Comparison of ENCODE assay signal across 10 mouse cellular contexts in genomic region chr4:102573361-102573781, GRCm38 (mm10).
DNase-seq lines count a peak whose midpoint lies in the region; ATAC-seq and TF ChIP-seq lines count a peak whose summit lies in the region.
"Had no signal": no experiment of that assay in that cellular context is flagged by ENCODE, and none has a peak within 500 bp of the region (broad histone marks: within the 10 kb centered on the region; RNA-seq: fewer than 3 reads in every experiment).

No protein-coding gene starts in this region.

- H3K4me2 ChIP-seq in kidney, embryonic 15.5 days = peak overlapping the region; percentile 42; the same call in 1 of the 2 replicates
- peak overlapping the region; percentile 65; the same call in 1 of the 2 replicates for H3K4me2 ChIP-seq in liver, embryonic 13.5 days

- peaks cover 34% of the 10 kb centered on the region for H3K4me1 ChIP-seq in kidney, embryonic 15.5 days
- H3K4me1 ChIP-seq in bone marrow macrophage, adult 2 months (ENCODE audit: control insufficient read depth, insufficient read depth, low read length) = peaks cover 54% of the 10 kb centered on the region
- H3K4me1 ChIP-seq in liver, embryonic 13.5 days (replicated peaks) = peaks cover 87% of the 10 kb centered on the region
- peaks cover 26% of the 10 kb centered on the region for H3K4me1 ChIP-seq in cerebellum, adult 2 months (ENCODE audit: control insufficient read depth, insufficient read depth, low read length)

- TF ChIP-seq CTCF in bone marrow macrophage, adult 2 months (IDR thresholded peaks at IDR 0.05; ENCODE audit: low read depth, low read length) = no peak
- no peak for TF ChIP-seq CTCF in cerebellum, adult 2 months (IDR thresholded peaks at IDR 0.05; ENCODE audit: borderline replicate concordance, insufficient read depth, low read depth, low read length)

- WGBS in kidney, embryonic 15.5 days = 77% methylated on average over 4 of the region's 4 CpGs
- 72% methylated on average over 4 of the region's 4 CpGs for WGBS in liver, embryonic 13.5 days (ENCODE audit: insufficient replicate concordance)
- WGBS in cerebellum, adult 2 months = 90% methylated on average over 4 of the region's 4 CpGs

- 0 out of 2 replicates have a peak, but pooled peaks cover 7% of the 10 kb centered on the region for H3K27me3 ChIP-seq in kidney, embryonic 15.5 days
- H3K27me3 ChIP-seq in liver, embryonic 13.5 days = no peaks in the 10 kb centered on the region
- no peaks in the 10 kb centered on the region for H3K27me3 ChIP-seq in cerebellum, adult 2 months (ENCODE audit: control insufficient read depth, insufficient read depth, low read length)

- no peak for TF ChIP-seq POLR2A in bone marrow macrophage, adult 2 months (IDR thresholded peaks at IDR 0.05; ENCODE audit: borderline replicate concordance, low read depth, low read length)
- TF ChIP-seq POLR2A in cerebellum, adult 2 months (IDR thresholded peaks at IDR 0.05; ENCODE audit: borderline replicate concordance, insufficient read depth, low read length) = no peak

- DNase-seq in kidney, postnatal 14 days = no peak
- DNase-seq in A20 (ENCODE audit: low read depth, low spot score) = peak; percentile 67
- DNase-seq in liver, embryonic 13.5 days = no peak
- DNase-seq in cerebellum, adult 2 months = no peak
- no peak for DNase-seq in adrenal gland, postnatal 10 days
- DNase-seq: cerebellum, adult 9-11 months; kidney, postnatal 10 days had no signal

- H3K36me3 ChIP-seq in kidney, embryonic 15.5 days = no peaks in the 10 kb centered on the region
- H3K36me3 ChIP-seq in liver, embryonic 13.5 days = no peaks in the 10 kb centered on the region
- H3K36me3 ChIP-seq: forebrain, embryonic 10.5 days had no signal

- H3K9ac ChIP-seq in kidney, embryonic 15.5 days = no peak overlapping the region
- H3K9ac ChIP-seq in liver, embryonic 13.5 days = no peak overlapping the region

- ATAC-seq in kidney, embryonic 15.5 days (replicated peaks; ENCODE audit: low FRiP score) = no peak
- no peak for ATAC-seq in liver, embryonic 13.5 days (ENCODE audit: low read depth)

- H3K9me3 ChIP-seq in kidney, embryonic 15.5 days (replicated peaks) = no peaks in the 10 kb centered on the region
- no peaks in the 10 kb centered on the region for H3K9me3 ChIP-seq in liver, embryonic 13.5 days (replicated peaks)
- H3K9me3 ChIP-seq: forebrain, embryonic 10.5 days had no signal

- 0 out of 2 replicates have a peak overlapping the region, but pooled peaks have one; percentile 27 for H3K27ac ChIP-seq in kidney, embryonic 15.5 days
- peak overlapping the region; percentile 87 for H3K27ac ChIP-seq in bone marrow macrophage, adult 2 months (ENCODE audit: insufficient read depth, low read depth, low read length)
- no peak overlapping the region for H3K27ac ChIP-seq in liver, embryonic 13.5 days
- H3K27ac ChIP-seq in cerebellum, adult 2 months (ENCODE audit: insufficient read depth, low read length) = no peak overlapping the region; the same call in 1 of the 2 replicates
- H3K27ac ChIP-seq: forebrain, embryonic 10.5 days had no signal

- H3K4me3 ChIP-seq in kidney, embryonic 15.5 days (replicated peaks) = 0 out of 2 replicates have a peak overlapping the region, but pooled peaks have one; percentile 25
- H3K4me3 ChIP-seq in bone marrow macrophage, adult 2 months (ENCODE audit: insufficient read depth, low read length) = 0 out of 2 replicates have a peak overlapping the region, but pooled peaks have one; percentile 44
- H3K4me3 ChIP-seq in liver, embryonic 13.5 days (replicated peaks) = no peak overlapping the region
- no peak overlapping the region for H3K4me3 ChIP-seq in cerebellum, adult 2 months (replicated peaks; ENCODE audit: insufficient read depth, low read depth, low read length)
- H3K4me3 ChIP-seq: forebrain, embryonic 10.5 days had no signal

Comparison
In these comparisons a context has a peak if more than half of its experiments do, and no peak if none do; other contexts are left out.
1. H3K27ac ChIP-seq: peak in kidney, embryonic 15.5 days (single experiment) and bone marrow macrophage, adult 2 months (single experiment); none in liver, embryonic 13.5 days (single experiment) and cerebellum, adult 2 months (single experiment).
2. H3K4me3 ChIP-seq: peak in kidney, embryonic 15.5 days (single experiment) and bone marrow macrophage, adult 2 months (single experiment); none in liver, embryonic 13.5 days (single experiment) and cerebellum, adult 2 months (single experiment).